Mouse (Mus musculus): ENCODE measurements at regions not wholly inside any gene's neighbourhood (a gene's known extent, or its start where the extent isn't known, plus 50 kb on each side); places are given as distances from the start of the nearest gene placed in this dataset.

- intact Hi-C loops (cut with DNase I) = no loop called here
- no peak for DNase-seq (ENCODE audit: low spot score in 2 of 2)
Observed at GRCm38 (mm10) chr15:96754079-96754478, 54.5 kb upstream of the Slc38a2 start.

GRCm38 (mm10) chr15:96752719-96753118 is 53.2 kb upstream of the Slc38a2 start:
- intact Hi-C loops (cut with DNase I) = no loop called here
- no peak for DNase-seq (ENCODE audit: low spot score in 2 of 2)

DNA sequence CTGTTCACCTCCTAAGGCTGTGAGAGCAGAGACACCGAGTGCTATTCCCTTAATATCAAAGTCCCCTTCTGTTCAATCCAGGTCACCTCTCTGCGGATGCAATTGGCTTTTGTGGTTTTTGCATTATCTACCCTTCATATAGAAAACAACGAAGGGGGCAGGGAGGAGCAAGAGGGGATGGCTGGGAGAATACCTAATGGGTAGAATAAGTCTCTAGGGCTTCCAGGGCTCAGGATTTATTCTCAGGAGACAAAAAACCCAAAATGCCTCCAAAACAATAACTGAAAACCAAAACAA is 52.5 kb upstream of the Slc38a2 start:
- DNase-seq (ENCODE audit: low spot score in 2 of 2) = no peak
- intact Hi-C loops (cut with DNase I) = no loop called here

- intact Hi-C loops (cut with DNase I) = no loop called here
Observed at GRCm38 (mm10) chr15:96751243-96752061, 51.9 kb upstream of the Slc38a2 start.

GRCm38 (mm10) chr15:96749534-96750256 is 50.2 kb upstream of the Slc38a2 start:
- DNase-seq (ENCODE audit: low spot score in 2 of 2) = no peak
- intact Hi-C loops (cut with DNase I) = no loop called here

More at GRCm38 (mm10) chr15:96751243-96752061, 51.9 kb upstream of the Slc38a2 start:
- no peak for DNase-seq (ENCODE audit: low spot score in 2 of 2)
